Mouse (Mus musculus) heart, embryonic 15.5 days (tissue): ENCODE results near the gene Hivep3. TPM values are rescaled to one million over a fixed set of nuclear protein-coding genes. Genes with fewer than 3 reads are reported as not detected.
A peak's percentile ranks its signal among the peaks of the same experiment; 100 is the strongest.

Experiments
- ATAC-seq: fragments of 200-750 bp; cut with Nextera tagmentation; replicated peaks from 2 replicates; pipeline ENCODE4 v1.8.0; 2017; ENCODE audit warnings: low read depth, moderate TSS enrichment; ENCODE audit not compliant: insufficient number of reproducible peaks, insufficient read depth, low FRiP score
- H3K27ac ChIP-seq: fragments of 300-500 bp; sonication (generic); 2 replicates; pipeline ENCODE4 v1.5.1; 2015; ENCODE audit warnings: mild to moderate bottlenecking, inconsistent platforms
- H3K27me3 ChIP-seq: fragments of 300-500 bp; sonication (generic); 2 replicates; pipeline ENCODE4 v1.6.1; 2015; ENCODE audit warnings: inconsistent platforms
- H3K36me3 ChIP-seq: fragments of 300-500 bp; sonication (generic); 2 replicates; pipeline ENCODE4 v1.6.1; 2015; ENCODE audit warnings: mild to moderate bottlenecking, inconsistent platforms
- H3K4me1 ChIP-seq: fragments of 300-500 bp; sonication (generic); replicated peaks from 2 replicates; pipeline ENCODE4 v1.6.1; 2015; ENCODE audit warnings: inconsistent platforms
- H3K4me2 ChIP-seq: fragments of 300-500 bp; sonication (generic); 2 replicates; pipeline ENCODE4 v1.6.1; 2015; ENCODE audit warnings: inconsistent platforms, mild to moderate bottlenecking, moderate library complexity
- H3K4me3 ChIP-seq: fragments of 300-500 bp; sonication (generic); 2 replicates; pipeline ENCODE4 v1.5.1; 2015; ENCODE audit warnings: mild to moderate bottlenecking, inconsistent platforms
- H3K9ac ChIP-seq: fragments of 300-500 bp; sonication (generic); 2 replicates; pipeline ENCODE4 v1.6.1; 2015; ENCODE audit warnings: mild to moderate bottlenecking, inconsistent platforms
- H3K9me3 ChIP-seq: fragments of 300-500 bp; sonication (generic); replicated peaks from 2 replicates; pipeline ENCODE4 v1.6.1; 2016; ENCODE audit warnings: inconsistent platforms
- WGBS: fragments of 180-500 bp; shearing (Covaris S2); methylation state at CpG from one replicate; pipeline ENCODE4 v1.1.7; 2015; ENCODE audit warnings: mixed read lengths; 5-methylcytosine and 5-hydroxymethylcytosine counted together
- polyA plus RNA-seq: library from polyadenylated mRNA; unstranded; fragments of >200 nt; fragmentation: Nextera tagmentation; extraction: Ambion mirVana; gene quantifications from 2 replicates; pipeline ENCODE4 v1.2.1, GENCODE M21; 2015

Gene Hivep3
- polyA plus RNA-seq, 1 experiment from 2014 or later: 6.7 TPM

GRCm38 (mm10) chr4:119998911-119999310 lies 265.3 kb downstream of the Hivep3 start:
- Histone ChIP-seq H3K4me3 (no peak overlapping the region), H3K36me3 (no peaks in the 10 kb centered on the region), H3K4me2 (no peak overlapping the region), H3K9me3 (no peaks in the 10 kb centered on the region), H3K27me3 (no peaks in the 10 kb centered on the region), H3K27ac (no peak overlapping the region), H3K9ac (no peak overlapping the region), H3K4me1 (no peaks in the 10 kb centered on the region)
- ATAC-seq: no peak
- 47% methylated on average over 5 of the region's 5 CpGs for WGBS

DNA sequence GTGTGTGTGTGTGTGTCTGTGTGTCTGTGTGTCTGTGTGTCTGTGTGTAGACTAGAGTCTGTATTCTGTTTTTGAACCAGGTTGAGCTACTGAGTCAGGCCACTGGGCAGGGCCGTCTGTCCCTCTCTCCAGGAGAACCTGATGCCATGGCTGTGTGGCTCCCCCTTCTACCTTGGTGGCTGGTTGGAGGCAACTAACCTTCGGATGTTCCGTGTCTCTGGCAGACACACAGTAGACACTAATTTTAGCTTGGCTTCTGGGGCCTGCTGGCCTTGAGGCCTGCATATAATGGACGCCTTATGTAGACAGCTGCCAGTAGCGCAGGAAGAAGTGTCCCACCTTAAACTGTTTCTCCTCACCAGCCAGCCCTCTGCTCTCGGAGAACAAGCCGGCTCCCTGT lies 267.3 kb downstream of the Hivep3 start:
- no peak for ATAC-seq
- Histone ChIP-seq H3K4me2 (no peak overlapping the region), H3K9me3 (no peaks in the 10 kb centered on the region), H3K27me3 (no peaks in the 10 kb centered on the region), H3K36me3 (no peaks in the 10 kb centered on the region), H3K27ac (no peak overlapping the region), H3K4me1 (no peaks in the 10 kb centered on the region), H3K9ac (no peak overlapping the region), H3K4me3 (no peak overlapping the region)
- WGBS: 63% methylated on average over 7 of the region's 7 CpGs

DNA sequence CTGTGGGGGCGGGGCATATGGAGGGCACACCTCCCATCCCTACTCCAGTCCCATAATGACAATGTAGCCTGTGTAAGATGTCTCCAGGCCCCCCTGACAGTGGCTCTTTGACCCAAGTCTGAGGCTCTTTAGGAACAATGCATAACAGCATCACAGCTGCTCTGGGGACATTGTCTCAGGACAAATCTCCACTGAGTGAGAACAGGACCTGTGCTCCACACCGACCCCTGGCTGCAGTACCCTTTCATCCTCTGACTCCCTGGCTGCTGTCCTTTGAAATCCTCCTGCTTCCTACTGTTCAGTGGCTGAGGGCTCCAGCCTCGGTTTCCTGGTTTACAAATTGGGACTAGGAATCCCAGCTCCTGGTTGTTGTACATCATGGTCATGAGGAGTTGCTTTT lies 269.4 kb downstream of the Hivep3 start:
- 45% methylated on average over 3 of the region's 3 CpGs for WGBS
- no peak for ATAC-seq
- Histone ChIP-seq H3K27ac (no peak overlapping the region), H3K9me3 (no peaks in the 10 kb centered on the region), H3K4me1 (peaks cover 12% of the 10 kb centered on the region), H3K27me3 (no peaks in the 10 kb centered on the region), H3K36me3 (no peaks in the 10 kb centered on the region), H3K4me2 (no peak overlapping the region), H3K4me3 (no peak overlapping the region), H3K9ac (no peak overlapping the region)

DNA sequence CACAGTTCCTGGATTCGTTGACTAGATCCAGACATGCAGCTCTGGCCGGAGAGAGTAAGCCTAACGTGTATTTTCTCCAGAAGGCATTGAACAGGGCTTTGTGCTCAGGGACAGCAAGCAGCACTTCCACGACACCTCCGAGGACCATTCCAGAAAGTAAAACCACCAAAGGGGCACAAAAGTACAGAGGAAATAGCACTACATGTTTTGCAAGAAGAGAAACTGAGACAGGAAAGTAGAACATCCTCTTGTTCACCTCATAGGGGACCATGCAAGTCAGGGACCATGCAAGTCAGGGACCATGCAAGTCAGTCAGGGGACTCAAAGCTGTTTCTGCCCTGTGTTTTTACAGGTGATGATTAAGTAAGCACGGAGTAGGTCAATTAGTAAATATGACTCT lies 272.5 kb downstream of the Hivep3 start:
- ATAC-seq: no peak
- no peaks in the 10 kb centered on the region for H3K9me3 ChIP-seq

GRCm38 (mm10) chr4:120007889-120008288 lies 274.3 kb downstream of the Hivep3 start:
- ATAC-seq: no peak
- H3K4me1 ChIP-seq: peaks cover 16% of the 10 kb centered on the region
- H3K36me3 ChIP-seq: no peaks in the 10 kb centered on the region
- H3K4me3 ChIP-seq: no peak overlapping the region
- WGBS: 63% methylated on average over 3 of the region's 3 CpGs
- H3K27me3 ChIP-seq: no peaks in the 10 kb centered on the region
- H3K27ac ChIP-seq: no peak overlapping the region
- no peaks in the 10 kb centered on the region for H3K9me3 ChIP-seq
- H3K4me2 ChIP-seq: no peak overlapping the region
- H3K9ac ChIP-seq: no peak overlapping the region

More for the DNA sequence above, 272.5 kb downstream of the Hivep3 start:
- Histone ChIP-seq H3K27me3 (no peaks in the 10 kb centered on the region), H3K9ac (no peak overlapping the region), H3K4me1 (peaks cover 12% of the 10 kb centered on the region), H3K27ac (no peak overlapping the region), H3K36me3 (no peaks in the 10 kb centered on the region), H3K4me3 (no peak overlapping the region), H3K4me2 (no peak overlapping the region)
- 69% methylated on average over 6 of the region's 6 CpGs for WGBS

- H3K4me1 ChIP-seq: peaks cover 16% of the 10 kb centered on the region
- H3K27me3 ChIP-seq: no peaks in the 10 kb centered on the region
- H3K4me3 ChIP-seq: no peak overlapping the region
- no peak overlapping the region for H3K27ac ChIP-seq
- H3K36me3 ChIP-seq: no peaks in the 10 kb centered on the region
- ATAC-seq: no peak
- no peaks in the 10 kb centered on the region for H3K9me3 ChIP-seq
- 77% methylated on average over 2 of the region's 2 CpGs for WGBS
- no peak overlapping the region for H3K4me2 ChIP-seq
- no peak overlapping the region for H3K9ac ChIP-seq
Observed at GRCm38 (mm10) chr4:120009151-120009550, 275.6 kb downstream of the Hivep3 start.

DNA sequence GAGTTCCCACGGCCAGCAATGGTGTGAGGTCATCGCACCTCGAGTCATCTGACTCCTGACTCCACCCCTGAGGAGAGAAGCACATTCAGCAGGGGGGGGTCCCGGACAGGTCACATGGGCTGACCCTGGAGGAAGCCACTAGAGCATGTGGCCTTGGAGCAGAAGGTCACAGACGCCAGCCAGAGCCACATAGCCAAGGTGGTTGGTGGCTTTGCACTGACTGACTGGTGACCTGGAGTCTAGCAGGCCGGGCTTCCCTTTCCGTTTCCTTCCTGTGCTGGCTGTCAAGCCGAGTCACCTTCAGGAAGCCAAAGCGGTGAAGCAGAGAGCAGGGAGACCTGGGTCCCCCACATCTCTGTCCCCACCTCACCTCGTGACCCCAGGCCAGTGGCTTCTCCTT lies 278.2 kb downstream of the Hivep3 start:
- Histone ChIP-seq H3K27me3 (no peaks in the 10 kb centered on the region), H3K4me2 (no peak overlapping the region), H3K4me3 (no peak overlapping the region), H3K27ac (no peak overlapping the region), H3K9me3 (no peaks in the 10 kb centered on the region), H3K4me1 (peaks cover 12% of the 10 kb centered on the region; the same call in 1 of the 2 replicates), H3K36me3 (no peaks in the 10 kb centered on the region), H3K9ac (no peak overlapping the region)
- WGBS: 50% methylated on average over 10 of the region's 10 CpGs
- ATAC-seq: no peak

GRCm38 (mm10) chr4:120012891-120013290 lies 279.3 kb downstream of the Hivep3 start:
- WGBS: 89% methylated on average over 1 of the region's 1 CpGs
- no peak overlapping the region for H3K27ac ChIP-seq
- no peak for ATAC-seq
- H3K9ac ChIP-seq: no peak overlapping the region
- no peak overlapping the region for H3K4me3 ChIP-seq
- H3K9me3 ChIP-seq: no peaks in the 10 kb centered on the region
- H3K36me3 ChIP-seq: no peaks in the 10 kb centered on the region
- H3K4me2 ChIP-seq: no peak overlapping the region
- H3K27me3 ChIP-seq: no peaks in the 10 kb centered on the region
- H3K4me1 ChIP-seq: peaks cover 5% of the 10 kb centered on the region; the same call in 1 of the 2 replicates

DNA sequence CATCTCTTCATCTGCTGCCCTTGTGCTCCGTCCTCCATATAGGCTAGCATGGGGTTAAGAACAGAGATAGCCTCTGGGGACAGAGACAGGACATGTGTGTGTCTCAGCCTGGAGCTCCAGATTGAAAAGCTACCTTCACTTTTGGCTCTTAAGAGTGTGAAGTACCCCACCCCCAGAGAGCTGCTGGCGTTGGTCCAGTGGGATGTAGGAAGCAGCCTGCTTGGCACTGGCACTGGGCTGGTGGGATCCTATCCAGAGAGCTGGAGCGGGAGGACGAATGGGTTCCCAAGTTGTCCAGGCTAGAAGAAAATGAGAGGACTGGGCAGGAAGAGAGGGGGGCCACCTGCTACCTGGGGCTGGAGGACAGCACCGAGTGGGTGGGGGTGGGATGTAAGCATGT lies 284.8 kb downstream of the Hivep3 start:
- H3K4me3 ChIP-seq: no peak overlapping the region
- WGBS: 67% methylated on average over 5 of the region's 5 CpGs
- H3K4me1 ChIP-seq: peaks cover 5% of the 10 kb centered on the region; the same call in 1 of the 2 replicates
- H3K27ac ChIP-seq: no peak overlapping the region
- no peak for ATAC-seq
- peaks cover 6% of the 10 kb centered on the region; the same call in 1 of the 2 replicates for H3K27me3 ChIP-seq
- no peaks in the 10 kb centered on the region for H3K9me3 ChIP-seq
- H3K9ac ChIP-seq: no peak overlapping the region
- H3K36me3 ChIP-seq: no peaks in the 10 kb centered on the region
- no peak overlapping the region for H3K4me2 ChIP-seq

DNA sequence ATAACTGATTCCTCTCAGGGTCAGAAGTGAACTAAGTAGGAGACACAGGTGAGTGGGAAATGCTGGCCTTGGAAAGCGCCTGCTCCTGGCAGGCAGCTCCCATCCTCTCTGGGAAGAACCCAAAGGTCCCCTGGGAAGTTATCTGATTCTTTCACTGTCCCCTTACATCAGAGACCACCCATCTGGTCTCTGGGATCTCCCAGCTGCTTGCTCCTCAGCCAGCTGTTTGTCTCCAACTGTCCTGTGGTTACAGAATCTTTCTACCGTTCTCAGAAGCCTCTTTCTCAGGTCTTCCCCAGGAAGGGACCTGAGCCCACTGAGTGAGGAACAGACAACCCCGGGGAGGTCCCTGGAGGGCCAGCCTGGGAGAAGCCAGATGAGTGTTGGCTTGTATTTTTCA lies 288.8 kb downstream of the Hivep3 start:
- ATAC-seq: no peak

DNA sequence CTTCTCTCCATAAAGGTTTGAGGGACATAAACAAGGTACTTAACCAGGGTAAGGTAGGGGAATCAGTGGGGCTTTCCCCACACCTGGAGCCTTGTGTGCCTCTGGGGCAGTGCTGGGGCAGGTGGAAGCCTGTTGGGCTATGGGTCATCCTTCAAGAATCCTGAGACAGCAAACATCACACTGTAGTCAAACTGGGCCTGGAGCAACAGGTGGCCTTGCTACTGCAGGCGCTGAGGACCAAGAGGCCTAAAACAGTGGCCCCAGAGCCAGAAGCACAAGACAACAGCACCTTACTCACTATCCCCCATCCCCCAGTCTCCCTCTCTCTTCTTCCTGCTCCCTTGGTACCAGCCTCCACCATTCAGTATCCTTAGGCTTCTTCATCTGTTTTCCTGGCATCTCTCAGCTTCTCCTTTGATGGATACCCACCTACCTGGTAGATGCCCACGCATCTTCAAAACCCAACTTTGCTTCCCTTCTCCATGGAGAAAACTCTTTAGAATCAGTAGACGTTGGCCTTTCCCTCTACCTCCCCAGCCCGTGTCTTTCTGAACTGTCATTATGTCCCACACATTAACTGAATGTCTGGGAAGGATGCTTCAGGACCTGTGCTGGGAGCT lies 289.7 kb downstream of the Hivep3 start:
- no peaks in the 10 kb centered on the region for H3K9me3 ChIP-seq
- H3K9ac ChIP-seq: no peak overlapping the region
- H3K36me3 ChIP-seq: no peaks in the 10 kb centered on the region
- no peak overlapping the region for H3K4me2 ChIP-seq
- 81% methylated on average over 4 of the region's 4 CpGs for WGBS
- no peak for ATAC-seq
- peaks cover 14% of the 10 kb centered on the region for H3K27me3 ChIP-seq
- H3K4me1 ChIP-seq: peaks cover 15% of the 10 kb centered on the region
- 0 out of 2 replicates have a peak overlapping the region, but pooled peaks have one; percentile 24 for H3K27ac ChIP-seq
- no peak overlapping the region for H3K4me3 ChIP-seq

More for the DNA sequence above, 288.8 kb downstream of the Hivep3 start:
- Histone ChIP-seq H3K27me3 (peaks cover 14% of the 10 kb centered on the region), H3K27ac (no peak overlapping the region), H3K4me2 (no peak overlapping the region), H3K4me3 (no peak overlapping the region), H3K9me3 (no peaks in the 10 kb centered on the region), H3K9ac (no peak overlapping the region), H3K36me3 (no peaks in the 10 kb centered on the region), H3K4me1 (peaks cover 15% of the 10 kb centered on the region)
- WGBS: 50% methylated on average over 3 of the region's 3 CpGs

- 0 out of 2 replicates have a peak, but pooled peaks have one; percentile 7 for ATAC-seq
- H3K4me3 ChIP-seq: no peak overlapping the region
- 33% methylated on average over 10 of the region's 10 CpGs for whole genome bisulfite sequencing
- peaks cover 14% of the 10 kb centered on the region for H3K27me3 ChIP-seq
- H3K4me2 ChIP-seq: no peak overlapping the region
- peaks cover 11% of the 10 kb centered on the region for H3K4me1 ChIP-seq
- no peaks in the 10 kb centered on the region for H3K9me3 ChIP-seq
- no peak overlapping the region for H3K9ac ChIP-seq
- H3K27ac ChIP-seq: 0 out of 2 replicates have a peak overlapping the region, but pooled peaks have one; percentile 24
- H3K36me3 ChIP-seq: no peaks in the 10 kb centered on the region
Observed at GRCm38 (mm10) chr4:120024071-120024470, 290.5 kb downstream of the Hivep3 start.
